Mouse (Mus musculus) kidney, embryonic 16.5 days (tissue): ENCODE measurements at regions not wholly inside any gene's neighbourhood (a gene's known extent, or its start where the extent isn't known, plus 50 kb on each side); places are given as distances from the start of the nearest gene placed in this dataset.

Experiments used
- ATAC-seq: fragments of 200-750 bp; cut with Nextera tagmentation; 2 replicates; pipeline ENCODE4 v1.8.0; 2017; ENCODE audit warnings: moderate TSS enrichment; ENCODE audit not compliant: low FRiP score, low TSS enrichment
- H3K27ac ChIP-seq: fragments of 300-500 bp; sonication (generic); 2 replicates; pipeline ENCODE4 v1.5.1; 2014; ENCODE audit warnings: low read length
- H3K27me3 ChIP-seq: fragments of 300-500 bp; sonication (generic); 2 replicates; pipeline ENCODE4 v1.6.1; 2014; ENCODE audit warnings: low read length, control low read depth, mixed read lengths; ENCODE audit not compliant: insufficient read depth
- H3K36me3 ChIP-seq: fragments of 300-500 bp; sonication (generic); 2 replicates; pipeline ENCODE4 v1.6.1; 2014; ENCODE audit warnings: low read length, control low read depth, mixed read lengths; ENCODE audit not compliant: insufficient read depth
- H3K4me1 ChIP-seq: fragments of 300-500 bp; sonication (generic); 2 replicates; pipeline ENCODE4 v1.6.1; 2014; ENCODE audit warnings: low read length, control low read depth, mixed read lengths; ENCODE audit not compliant: insufficient read depth
- H3K4me2 ChIP-seq: fragments of 300-500 bp; sonication (generic); replicated peaks from 2 replicates; pipeline ENCODE4 v1.6.1; 2014; ENCODE audit warnings: low read depth, low read length
- H3K4me3 ChIP-seq: fragments of 300-500 bp; sonication (generic); 2 replicates; pipeline ENCODE4 v1.5.1; 2014; ENCODE audit warnings: mild to moderate bottlenecking, low read length
- H3K9ac ChIP-seq: fragments of 300-500 bp; sonication (generic); replicated peaks from 2 replicates; pipeline ENCODE4 v1.6.1; 2014; ENCODE audit warnings: low read length
- H3K9me3 ChIP-seq: fragments of 300-500 bp; sonication (generic); 2 replicates; pipeline ENCODE4 v1.6.1; 2016; ENCODE audit warnings: low read length, control low read depth
- WGBS: fragments of 180-500 bp; shearing (Covaris S2); extraction: QIAGEN DNeasy Blood & Tissue Kit; methylation state at CpG from one replicate; pipeline ENCODE4 v1.1.7; 2014; 5-methylcytosine and 5-hydroxymethylcytosine counted together

- 76% methylated on average over 1 of the region's 1 CpGs for WGBS
- H3K27ac ChIP-seq: no peak overlapping the region
Measured at GRCm38 (mm10) chr6:148640595-148640994, 190.7 kb downstream of the Ipo8 start.

GRCm38 (mm10) chr6:148634148-148634547, 190.0 kb upstream of the Tmtc1 start:
- no peak overlapping the region for H3K4me2 ChIP-seq
- H3K36me3 ChIP-seq: no peaks in the 10 kb centered on the region
- H3K9me3 ChIP-seq: no peaks in the 10 kb centered on the region
- 86% methylated on average over 2 of the region's 2 CpGs for WGBS
- H3K27ac ChIP-seq: no peak overlapping the region
- ATAC-seq: no peak
- H3K4me3 ChIP-seq: no peak overlapping the region
- H3K27me3 ChIP-seq: no peaks in the 10 kb centered on the region
- no peak overlapping the region for H3K9ac ChIP-seq
- 0 out of 2 replicates have a peak, but pooled peaks cover 5% of the 10 kb centered on the region for H3K4me1 ChIP-seq

More at GRCm38 (mm10) chr6:148640595-148640994, 190.7 kb downstream of the Ipo8 start:
- Histone ChIP-seq H3K4me3 (no peak overlapping the region), H3K9ac (no peak overlapping the region), H3K4me2 (no peak overlapping the region), H3K4me1 (no peaks in the 10 kb centered on the region), H3K9me3 (no peaks in the 10 kb centered on the region), H3K36me3 (no peaks in the 10 kb centered on the region), H3K27me3 (no peaks in the 10 kb centered on the region)
- no peak for ATAC-seq

DNA sequence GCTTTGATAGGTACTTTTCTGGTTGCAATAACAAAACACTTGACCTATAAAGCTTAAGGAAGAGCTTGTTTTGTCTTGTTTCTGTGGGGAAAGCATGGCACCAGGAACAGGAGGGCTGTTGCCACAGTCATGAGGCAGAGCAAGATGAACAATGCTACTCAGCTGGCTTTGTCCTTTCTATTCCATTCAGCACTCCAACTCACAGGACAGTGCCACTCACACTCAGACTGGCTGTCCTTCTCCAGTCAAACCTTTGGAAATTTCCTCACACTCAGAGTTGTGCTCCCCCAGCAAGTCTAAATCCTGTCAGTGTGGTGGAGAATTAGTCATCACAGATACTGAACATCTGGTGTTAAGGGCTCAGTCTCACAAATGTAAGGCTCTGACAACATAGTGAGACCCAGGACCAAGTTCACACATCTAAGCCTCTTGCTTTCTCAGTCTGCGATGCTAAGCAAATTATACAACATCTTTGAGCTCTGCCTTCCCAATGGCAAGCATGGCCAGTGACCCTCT, 183.0 kb upstream of the Tmtc1 start:
- 82% methylated on average over 1 of the region's 1 CpGs for WGBS

DNA sequence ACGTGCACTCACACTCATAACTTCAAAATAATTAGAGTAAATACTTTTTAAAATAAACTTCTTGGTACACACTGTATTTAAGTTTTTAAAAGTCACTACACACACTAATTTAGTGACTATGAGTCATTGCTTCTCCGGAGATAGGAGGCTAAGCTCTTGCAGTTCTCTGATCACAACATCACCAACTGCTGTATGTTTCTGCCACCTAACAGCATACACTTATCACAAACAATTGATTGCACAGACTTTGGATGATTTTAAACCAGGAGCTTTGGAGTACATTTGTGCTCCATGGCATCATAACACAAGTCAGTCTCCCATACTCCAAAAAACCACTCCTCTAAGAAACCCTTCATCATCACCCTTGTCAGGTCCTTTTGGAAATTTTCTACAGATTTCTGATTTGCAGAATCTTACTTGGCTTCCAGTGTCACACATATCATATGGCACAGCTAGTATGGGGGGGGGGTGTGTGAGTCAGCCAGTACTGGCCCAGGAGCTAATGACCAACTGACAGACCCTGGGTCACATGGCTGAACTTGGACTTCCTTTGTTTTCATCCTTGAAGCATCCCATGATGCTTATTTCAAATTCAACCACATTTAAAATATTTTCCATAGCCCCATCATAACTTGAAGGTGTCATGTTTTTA, 179.1 kb upstream of the Tmtc1 start:
- Histone ChIP-seq H3K27ac (no peak overlapping the region), H3K9ac (no peak overlapping the region), H3K4me1 (no peaks in the 10 kb centered on the region), H3K9me3 (no peaks in the 10 kb centered on the region), H3K4me2 (no peak overlapping the region), H3K27me3 (no peaks in the 10 kb centered on the region), H3K36me3 (no peaks in the 10 kb centered on the region), H3K4me3 (no peak overlapping the region)
- no peak for ATAC-seq
- WGBS: 87% methylated on average over 2 of the region's 2 CpGs

More for the DNA sequence above, 183.0 kb upstream of the Tmtc1 start:
- Histone ChIP-seq H3K4me3 (no peak overlapping the region), H3K27ac (no peak overlapping the region), H3K4me2 (no peak overlapping the region), H3K9ac (no peak overlapping the region), H3K9me3 (no peaks in the 10 kb centered on the region), H3K4me1 (0 out of 2 replicates have a peak, but pooled peaks cover 3% of the 10 kb centered on the region), H3K27me3 (no peaks in the 10 kb centered on the region), H3K36me3 (no peaks in the 10 kb centered on the region)
- ATAC-seq: no peak

DNA sequence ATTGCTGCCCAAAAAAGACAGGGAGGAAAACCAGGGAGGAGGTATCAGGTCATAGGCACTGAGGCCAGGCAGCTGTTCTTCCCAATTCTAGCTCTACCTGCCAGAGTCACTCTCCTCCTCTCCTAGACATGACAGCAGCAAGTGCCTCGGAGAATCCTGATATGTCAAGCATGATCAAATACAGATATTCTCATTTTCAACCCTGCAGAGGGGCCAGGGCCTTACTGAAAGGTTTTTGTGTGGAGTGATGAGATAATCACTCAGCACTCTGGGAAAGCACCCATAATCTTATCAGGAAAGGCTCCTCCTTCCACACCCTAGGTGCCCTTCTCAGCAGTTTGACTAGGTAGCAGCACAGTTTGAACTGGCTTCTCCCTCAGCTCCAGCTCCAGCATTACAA, 175.8 kb upstream of the Tmtc1 start:
- Histone ChIP-seq H3K4me1 (peaks cover 4% of the 10 kb centered on the region; the same call in 1 of the 2 replicates), H3K27ac (no peak overlapping the region), H3K4me3 (no peak overlapping the region), H3K9ac (no peak overlapping the region), H3K27me3 (no peaks in the 10 kb centered on the region), H3K4me2 (no peak overlapping the region), H3K36me3 (no peaks in the 10 kb centered on the region), H3K9me3 (no peaks in the 10 kb centered on the region)
- 69% methylated on average over 1 of the region's 1 CpGs for WGBS
- ATAC-seq: no peak

DNA sequence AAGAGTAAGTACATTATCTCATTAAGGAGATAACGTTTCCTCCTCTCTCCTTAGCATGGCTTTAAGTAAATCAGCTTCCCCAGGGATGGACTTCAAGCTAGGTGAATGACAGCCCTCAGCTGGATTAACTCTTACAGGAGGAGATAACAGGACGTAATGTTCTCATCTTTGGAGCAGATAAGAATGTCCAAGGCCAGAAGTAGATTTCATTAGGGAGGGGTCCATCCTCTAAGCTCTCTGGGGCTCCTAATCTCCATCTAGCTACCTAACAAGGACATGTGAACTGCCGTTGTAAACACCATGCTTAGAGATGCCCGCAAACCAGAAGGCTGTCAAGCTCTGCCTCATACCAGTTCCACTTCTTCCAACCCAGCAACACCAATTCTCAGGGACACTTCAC, 171.7 kb upstream of the Tmtc1 start:
- ATAC-seq: no peak
- H3K9me3 ChIP-seq: no peaks in the 10 kb centered on the region
- peaks cover 4% of the 10 kb centered on the region; the same call in 1 of the 2 replicates for H3K4me1 ChIP-seq
- no peak overlapping the region for H3K27ac ChIP-seq
- no peaks in the 10 kb centered on the region for H3K36me3 ChIP-seq
- H3K4me2 ChIP-seq: no peak overlapping the region
- 12% methylated on average over 4 of the region's 4 CpGs for WGBS
- no peak overlapping the region for H3K9ac ChIP-seq
- H3K27me3 ChIP-seq: no peaks in the 10 kb centered on the region
- H3K4me3 ChIP-seq: no peak overlapping the region

- H3K27ac ChIP-seq: no peak overlapping the region
- no peak overlapping the region for H3K9ac ChIP-seq
- 50% methylated on average over 2 of the region's 3 CpGs for WGBS
- no peak overlapping the region for H3K4me2 ChIP-seq
- no peak overlapping the region for H3K4me3 ChIP-seq
- H3K9me3 ChIP-seq: no peaks in the 10 kb centered on the region
- H3K4me1 ChIP-seq: peaks cover 4% of the 10 kb centered on the region; the same call in 1 of the 2 replicates
- ATAC-seq: no peak
- H3K27me3 ChIP-seq: no peaks in the 10 kb centered on the region
- H3K36me3 ChIP-seq: no peaks in the 10 kb centered on the region
Measured at GRCm38 (mm10) chr6:148615442-148615841, 171.3 kb upstream of the Tmtc1 start.

GRCm38 (mm10) chr6:148608881-148609280, 164.7 kb upstream of the Tmtc1 start:
- Histone ChIP-seq H3K9me3 (no peaks in the 10 kb centered on the region), H3K36me3 (no peaks in the 10 kb centered on the region), H3K27ac (no peak overlapping the region), H3K4me3 (no peak overlapping the region), H3K4me1 (no peaks in the 10 kb centered on the region), H3K9ac (no peak overlapping the region), H3K27me3 (no peaks in the 10 kb centered on the region), H3K4me2 (no peak overlapping the region)
- no peak for ATAC-seq
- 90% methylated on average over 5 of the region's 5 CpGs for WGBS

DNA sequence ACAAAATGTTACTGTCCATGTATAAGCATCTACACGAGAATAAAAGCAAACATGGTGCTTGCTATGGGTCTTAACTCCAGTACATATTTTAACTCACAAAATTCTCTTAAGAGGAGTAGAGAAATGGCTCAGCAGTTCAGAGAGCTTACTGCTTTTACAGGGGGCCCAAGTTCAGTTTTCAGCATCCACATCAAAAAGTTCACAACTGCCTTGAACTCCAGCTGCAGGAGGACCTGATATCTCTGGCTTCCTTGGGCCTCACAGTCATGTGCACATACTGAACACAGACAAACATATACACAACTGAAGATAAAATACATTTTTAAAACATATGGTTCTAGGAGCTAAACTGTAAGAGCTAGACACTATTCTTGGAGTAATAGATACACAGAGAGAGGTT, 161.0 kb upstream of the Tmtc1 start:
- Histone ChIP-seq H3K9ac (no peak overlapping the region), H3K4me2 (no peak overlapping the region), H3K27me3 (no peaks in the 10 kb centered on the region), H3K36me3 (no peaks in the 10 kb centered on the region), H3K4me3 (no peak overlapping the region), H3K4me1 (no peaks in the 10 kb centered on the region), H3K9me3 (no peaks in the 10 kb centered on the region), H3K27ac (no peak overlapping the region)
- WGBS: 90% methylated on average over 1 of the region's 1 CpGs
- no peak for ATAC-seq

DNA sequence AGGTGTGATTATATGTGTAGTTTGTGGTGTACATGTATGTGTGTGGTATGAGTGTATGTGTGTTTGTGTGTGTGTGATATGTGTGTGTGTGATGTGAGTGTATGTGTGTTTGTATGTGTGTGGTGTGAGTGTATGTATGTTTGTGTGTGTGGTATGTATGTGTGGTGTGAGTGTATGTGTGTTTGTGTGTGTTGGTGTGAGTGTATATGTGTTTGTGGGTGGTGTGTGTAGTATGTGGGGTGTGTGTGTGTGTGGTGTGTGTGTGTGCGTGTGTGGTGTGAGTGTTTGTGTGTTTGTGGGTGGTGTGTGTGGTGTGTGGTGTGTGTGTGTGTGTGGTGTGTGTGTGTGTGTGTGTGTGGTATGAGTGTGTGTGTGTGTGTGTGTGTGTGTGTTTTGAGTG, 160.6 kb upstream of the Tmtc1 start:
- Histone ChIP-seq H3K9me3 (no peaks in the 10 kb centered on the region), H3K27me3 (no peaks in the 10 kb centered on the region), H3K36me3 (no peaks in the 10 kb centered on the region), H3K4me3 (no peak overlapping the region), H3K9ac (no peak overlapping the region), H3K4me2 (no peak overlapping the region), H3K27ac (no peak overlapping the region), H3K4me1 (no peaks in the 10 kb centered on the region)
- no peak for ATAC-seq
- WGBS: 0% methylated on average over 1 of the region's 1 CpGs
